Mouse (Mus musculus): Measurements from ENCODE around the gene Nanos1.

Nanos1 gene

DNA sequence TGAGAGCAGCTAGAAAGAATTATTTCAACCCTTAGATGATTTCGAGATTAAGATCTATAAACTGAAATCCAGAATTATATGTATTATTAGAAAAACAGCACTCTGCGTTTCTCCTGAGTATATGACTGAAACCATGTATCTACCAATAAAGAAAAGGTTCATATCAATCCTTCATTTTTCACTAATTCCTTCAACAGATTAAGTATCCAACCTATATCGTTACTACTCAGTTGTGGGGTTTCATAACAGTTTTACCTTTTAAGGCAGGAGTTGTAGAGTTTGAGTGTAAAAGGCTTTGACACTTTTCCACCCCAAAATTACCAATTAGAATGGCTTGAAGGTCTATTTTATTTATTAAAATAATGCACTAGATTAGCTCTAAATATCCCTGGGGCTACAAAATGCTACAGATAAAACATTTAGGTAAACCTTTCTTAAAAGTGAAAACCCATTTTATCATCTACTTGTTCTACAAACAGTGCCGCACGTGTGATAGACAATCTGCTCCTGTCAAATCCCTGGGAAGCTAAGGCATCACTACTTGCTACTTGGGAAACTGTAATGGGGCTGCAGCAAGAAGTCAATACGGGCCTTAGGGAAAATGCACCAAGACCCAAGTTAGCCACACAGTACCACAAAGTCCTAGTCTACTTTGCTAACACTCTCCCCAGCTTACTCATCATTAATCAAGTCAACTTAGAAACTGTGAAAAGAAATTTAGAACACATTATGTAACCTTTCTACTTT, 32.6 kb downstream of the Nanos1 start:
- no peak for ATAC-seq (ENCODE audit: insufficient number of reproducible peaks, low FRiP score, low TSS enrichment)

DNA sequence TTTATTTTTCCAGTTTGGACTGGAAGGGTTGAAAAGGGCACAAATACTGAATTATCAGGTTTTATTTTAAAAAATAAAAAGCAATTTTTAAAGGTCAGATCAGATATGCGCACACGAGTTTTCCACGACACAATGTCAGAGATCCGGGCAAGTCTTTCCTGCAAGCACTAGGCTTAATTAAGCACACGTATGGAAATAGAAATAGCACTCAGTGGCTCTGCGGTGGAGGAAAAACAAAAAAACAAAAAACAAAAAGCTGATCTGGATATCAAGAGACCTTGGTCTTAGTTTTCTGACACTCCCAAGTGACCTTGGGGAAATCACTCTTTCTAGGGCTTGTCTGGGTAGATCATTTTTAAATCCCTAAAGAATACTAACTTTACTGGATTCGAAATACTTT, 33.7 kb downstream of the Nanos1 start:
- no peak for ATAC-seq (ENCODE audit: insufficient number of reproducible peaks, low FRiP score, low TSS enrichment)

DNA sequence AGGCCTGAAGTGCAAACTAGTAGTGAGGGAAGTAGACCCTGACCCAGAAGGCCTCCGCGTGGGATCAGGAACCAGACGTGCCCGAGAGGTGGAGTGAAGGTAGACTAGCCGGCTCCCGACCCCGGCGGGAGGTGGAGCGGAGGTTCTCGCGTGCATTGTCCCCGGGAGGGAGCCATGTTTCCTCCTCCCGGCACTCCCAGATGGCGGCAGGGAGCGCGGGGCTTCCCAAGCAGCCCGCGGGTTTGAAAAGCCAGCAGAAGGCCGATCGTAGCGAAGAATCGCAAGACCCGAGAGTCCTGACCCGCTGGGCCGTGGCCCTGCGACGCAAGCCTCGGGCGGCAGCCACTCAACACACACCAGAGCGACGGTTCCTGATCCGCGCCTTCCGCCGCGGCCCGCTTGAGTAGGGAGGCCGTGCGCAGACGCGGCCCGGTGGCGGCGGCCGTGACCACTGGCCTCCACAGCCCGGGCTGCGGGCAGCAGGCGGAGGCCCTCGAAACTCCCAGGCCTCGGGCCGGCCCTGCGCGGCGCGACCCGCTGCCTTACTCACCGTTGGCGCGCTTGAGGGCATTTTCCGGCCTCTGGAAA, 34.2 kb downstream of the Nanos1 start:
- ATAC-seq (ENCODE audit: insufficient number of reproducible peaks, low FRiP score, low TSS enrichment), result peak; percentile 62

DNA sequence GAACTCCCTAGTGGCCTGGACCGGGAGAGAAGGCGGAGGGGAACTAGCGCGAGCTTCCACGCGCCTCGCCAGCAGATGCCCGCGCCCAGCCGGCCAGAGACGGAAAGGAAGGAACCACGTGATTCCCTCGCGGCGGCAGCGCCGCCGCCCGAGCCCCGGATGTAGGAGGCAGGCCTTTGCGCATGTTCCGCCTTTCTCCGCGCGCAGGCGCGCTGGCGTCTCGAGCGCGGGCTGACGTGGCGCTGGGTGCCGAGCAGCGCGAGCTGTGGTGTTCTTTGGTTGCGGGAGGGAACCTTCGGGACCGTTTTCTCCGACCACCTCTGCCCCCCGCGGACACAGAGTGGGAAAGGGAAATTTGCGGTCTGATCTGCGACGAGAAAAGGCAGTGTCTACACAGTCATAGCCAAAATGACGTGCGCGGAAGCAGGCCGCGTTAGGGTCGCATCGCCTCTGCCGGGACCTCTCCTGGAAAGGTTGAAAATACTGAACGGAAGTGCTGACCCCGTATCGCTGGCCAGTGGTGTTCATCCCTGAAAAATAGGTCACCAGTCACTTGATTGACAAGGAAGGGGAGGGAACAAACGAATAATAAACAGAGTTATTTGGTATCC, 34.9 kb downstream of the Nanos1 start, which contains the start of gene Eif3a:
Gene Eif3a, minus strand, starts transcription at position 108 of the 611 bp plus-strand sequence.
- ATAC-seq (ENCODE audit: insufficient number of reproducible peaks, low FRiP score, low TSS enrichment), result peak; percentile 95

DNA sequence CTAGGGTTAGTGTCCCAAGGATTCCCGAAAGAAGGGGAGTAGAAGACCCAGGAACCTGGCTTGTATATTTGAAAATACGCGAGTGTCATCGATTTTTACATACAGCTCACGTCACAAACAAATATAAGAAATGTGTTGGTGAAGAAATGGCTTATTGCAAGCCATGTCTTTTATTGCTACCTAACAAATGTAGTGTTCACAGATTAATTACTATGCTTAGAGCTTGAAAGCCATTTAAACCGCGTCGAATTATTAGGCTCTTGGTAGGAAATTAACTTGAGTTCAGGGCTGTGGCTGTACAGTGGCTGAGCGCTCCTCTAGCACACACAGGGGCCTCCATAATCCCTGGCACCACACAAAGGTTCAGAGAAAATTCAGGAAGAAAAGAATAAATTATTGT, 35.4 kb downstream of the Nanos1 start:
- no peak for ATAC-seq (ENCODE audit: insufficient number of reproducible peaks, low FRiP score, low TSS enrichment)

DNA sequence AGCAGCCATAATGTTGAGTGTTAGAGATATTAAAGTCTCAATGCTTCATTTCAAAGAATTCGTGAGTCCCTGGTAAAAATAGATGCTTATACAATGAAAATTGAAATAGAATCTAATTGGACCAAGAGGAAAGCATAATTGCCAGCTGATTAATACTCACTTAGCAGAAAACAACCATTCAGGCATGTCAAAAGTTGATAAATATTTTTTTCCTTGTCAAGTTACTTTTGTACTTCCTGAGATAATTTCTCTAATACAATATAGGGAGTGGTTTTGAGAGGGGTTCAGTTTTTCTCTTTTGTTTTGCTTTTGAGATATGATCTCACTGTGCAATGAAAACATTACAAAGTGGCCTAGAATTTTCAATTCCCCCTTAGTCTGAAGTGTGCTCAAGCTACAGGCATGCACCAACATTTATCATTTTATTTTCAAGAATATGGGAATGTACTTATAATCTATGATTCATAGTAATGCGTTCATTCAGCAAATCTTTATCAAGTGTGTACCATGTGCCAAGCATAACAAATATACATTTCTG, 37.5 kb downstream of the Nanos1 start:
- no peak for ATAC-seq (ENCODE audit: insufficient number of reproducible peaks, low FRiP score, low TSS enrichment)

DNA sequence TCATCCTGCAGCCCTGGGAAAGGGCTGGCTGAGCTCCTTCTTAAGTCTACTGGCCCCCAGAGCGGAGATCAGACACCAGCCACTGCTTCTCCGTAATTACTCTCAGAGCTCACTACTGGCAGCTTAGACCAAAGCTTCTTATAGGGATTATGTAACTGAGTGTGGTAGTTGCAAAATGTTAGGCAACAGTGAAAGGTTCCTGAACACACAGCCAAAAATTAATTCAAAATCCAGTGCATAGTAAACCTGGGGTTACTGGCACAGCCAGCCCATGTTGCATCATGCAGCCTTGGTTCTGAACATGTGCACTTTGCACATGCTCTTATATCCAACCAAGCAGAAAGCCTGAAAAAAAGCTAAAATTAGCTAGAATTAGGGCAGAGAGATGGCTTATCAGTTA, 39.5 kb downstream of the Nanos1 start:
- ATAC-seq (ENCODE audit: insufficient number of reproducible peaks, low FRiP score, low TSS enrichment), result no peak

DNA sequence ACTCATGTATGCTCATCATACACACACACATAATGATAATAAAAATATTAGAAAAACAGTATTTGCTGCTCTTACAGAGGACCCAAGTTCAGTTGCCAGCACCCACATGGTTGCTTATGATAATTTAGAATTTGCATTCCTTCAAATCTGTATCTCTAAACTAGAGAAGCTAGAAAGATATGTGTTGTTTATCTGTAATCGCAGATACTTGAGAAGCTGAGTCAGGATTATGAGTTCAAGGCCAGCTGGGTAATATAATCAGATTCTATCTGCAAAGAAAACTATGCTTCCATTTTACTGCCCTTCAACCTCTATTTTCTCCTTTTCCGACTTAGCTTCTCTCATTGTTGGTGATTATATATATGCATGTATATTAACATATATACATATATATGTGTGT, 41.6 kb downstream of the Nanos1 start:
- no peak for ATAC-seq (ENCODE audit: insufficient number of reproducible peaks, low FRiP score, low TSS enrichment)

DNA sequence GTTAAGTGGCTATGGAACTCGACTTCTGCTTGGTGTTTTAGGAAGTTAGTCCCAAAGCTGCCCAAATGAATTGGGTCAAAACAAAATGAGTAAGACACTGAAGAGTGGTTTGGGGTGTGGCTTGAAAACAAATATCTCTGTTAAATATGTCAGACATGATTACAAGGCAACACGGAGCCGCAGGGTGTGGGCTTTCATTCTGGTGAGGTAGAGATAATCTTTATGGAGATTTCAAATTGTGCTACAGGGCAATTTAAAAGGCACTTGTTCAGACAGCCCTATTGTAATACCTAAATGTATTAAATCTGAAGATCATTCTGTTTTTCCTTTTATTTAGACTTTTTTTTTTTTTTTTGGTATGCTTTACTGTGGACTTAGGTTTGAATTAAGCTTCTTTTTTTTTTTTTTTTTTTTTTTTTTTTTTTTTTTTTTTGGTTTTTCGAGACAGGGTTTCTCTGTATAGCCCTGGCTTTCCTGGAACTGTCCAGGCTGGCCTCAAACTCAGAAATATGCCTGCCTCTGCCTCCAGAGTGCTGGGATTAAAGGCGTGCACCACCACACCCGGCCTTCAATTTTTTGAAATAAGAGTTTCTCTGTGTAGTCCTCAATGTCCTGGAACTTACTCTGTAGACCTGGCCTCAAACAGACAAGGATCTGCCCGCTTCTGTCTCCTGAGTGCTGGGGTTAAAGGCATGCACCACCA, 44.2 kb downstream of the Nanos1 start:
- no peak for ATAC-seq (ENCODE audit: insufficient number of reproducible peaks, low FRiP score, low TSS enrichment)

DNA sequence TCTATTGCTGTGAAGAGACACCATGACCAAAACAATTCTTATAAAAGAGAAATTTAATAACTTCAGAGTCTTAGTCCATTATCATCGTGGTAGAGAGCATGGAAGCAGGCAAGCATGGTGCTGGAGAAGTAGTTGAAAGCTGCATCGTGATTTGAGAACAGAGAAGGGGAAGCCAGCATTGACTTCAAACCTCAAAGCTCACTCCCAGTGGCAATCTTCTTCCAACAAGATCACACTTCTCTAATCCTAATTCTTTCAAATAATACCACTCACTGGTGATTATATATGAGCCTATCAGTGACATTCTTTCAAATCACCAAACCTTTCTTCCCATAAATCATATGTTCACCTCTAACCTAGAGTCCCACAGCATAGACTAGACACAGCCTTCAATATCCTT, 49.1 kb downstream of the Nanos1 start:
- no peak for ATAC-seq (ENCODE audit: insufficient number of reproducible peaks, low FRiP score, low TSS enrichment)

All from cerebellum, adult (tissue).